Mouse (Mus musculus): Measurements from ENCODE around the gene Gng5. TPM values are rescaled to one million over a fixed set of nuclear protein-coding genes. Genes with fewer than 3 reads are reported as not detected.

Gng5 gene
- total RNA-seq, 2 experiments from 2014 or later = 372 to 423 TPM

GRCm38 (mm10) chr3:146528335-146528734 lies 28.7 kb downstream of the Gng5 start:
- intact Hi-C loops (cut with DNase I) = no loop called here
- no peak for DNase-seq

GRCm38 (mm10) chr3:146534986-146535385 lies 35.4 kb downstream of the Gng5 start:
- intact Hi-C loops (cut with DNase I) = no loop called here
- DNase-seq = no peak

- intact Hi-C loops (cut with DNase I) = no loop called here
Measured at GRCm38 (mm10) chr3:146540521-146541273, 41.1 kb downstream of the Gng5 start.

GRCm38 (mm10) chr3:146543632-146544031 lies 44.0 kb downstream of the Gng5 start:
- intact Hi-C loops (cut with DNase I) = no loop called here
- DNase-seq = no peak

More at GRCm38 (mm10) chr3:146540521-146541273, 41.1 kb downstream of the Gng5 start:
- no peak for DNase-seq

GRCm38 (mm10) chr3:146554816-146555215 lies 55.2 kb downstream of the Gng5 start:
- DNase-seq = no peak
- intact Hi-C loops (cut with DNase I) = loop anchor here (5.0 kb wide), 1 partner anchor 208 kb away; no protein-coding TSS in a partner anchor

Other genes starting within 250 kb of the Gng5 start
- 10 to 100 TPM; 25.9 to 33.6 TPM for gene Ssx2ip, start 95.2 kb upstream of the Gng5 start, total RNA-seq (2021)
- gene Ctbs, start 50.0 kb upstream of the Gng5 start, total RNA-seq (2021) = 1 to 10 TPM; 4.0 to 5.7 TPM
- 1 to 10 TPM; 3.4 to 4.9 TPM for gene Spata1, start 54 bp upstream of the Gng5 start, total RNA-seq (2021)
- gene Rpf1, start 21.6 kb downstream of the Gng5 start, total RNA-seq (2021) = 10 to 100 TPM in 1 of 2 experiments, 1 to 10 TPM in 1; 8.4 to 11.8 TPM
- gene Uox, start 70.6 kb downstream of the Gng5 start, total RNA-seq (2021) = under 1 TPM in 1 of 2 experiments, not detected in 1; 0.46 TPM
- not detected for gene Dnase2b, start 115.8 kb downstream of the Gng5 start, total RNA-seq (2021)
- gene 4930503B20Rik, start 151.5 kb downstream of the Gng5 start, total RNA-seq (2021) = not detected
- gene Samd13, start 185.8 kb downstream of the Gng5 start, total RNA-seq (2021) = under 1 TPM; 0.39 to 0.82 TPM